Mouse (Mus musculus): Measurements from ENCODE around the gene Arhgef10l. TPM values are rescaled to one million over a fixed set of nuclear protein-coding genes. Genes with fewer than 3 reads are reported as not detected.

Gene Arhgef10l
- polyA plus RNA-seq, 1 experiment: not detected

- 37% methylated on average over 4 of the region's 4 CpGs for WGBS
- no peak overlapping the region for H3K27ac ChIP-seq (ENCODE audit: insufficient read depth, low read depth, low read length)
- peaks cover 30% of the 10 kb centered on the region for H3K4me1 ChIP-seq (ENCODE audit: control insufficient read depth, insufficient read depth, low read length)
- no peak for TF ChIP-seq POLR2A (IDR thresholded peaks at IDR 0.05; ENCODE audit: insufficient read depth, low read depth, low read length)
- no peak for TF ChIP-seq CTCF (IDR thresholded peaks at IDR 0.05; ENCODE audit: insufficient read depth, low read depth, low read length)
- H3K4me3 ChIP-seq (ENCODE audit: insufficient read depth, low read depth, low read length): no peak overlapping the region
These were observed 38.4 kb upstream of the Arhgef10l start for GRCm38 (mm10) chr4:140704166-140704565.

GRCm38 (mm10) chr4:140703636-140704035 is 37.8 kb upstream of the Arhgef10l start:
- no peak overlapping the region for H3K27ac ChIP-seq (ENCODE audit: insufficient read depth, low read depth, low read length)
- 20% methylated on average over 8 of the region's 8 CpGs for WGBS
- H3K4me3 ChIP-seq (ENCODE audit: insufficient read depth, low read depth, low read length): no peak overlapping the region
- peaks cover 30% of the 10 kb centered on the region for H3K4me1 ChIP-seq (ENCODE audit: control insufficient read depth, insufficient read depth, low read length)
- TF ChIP-seq CTCF (IDR thresholded peaks at IDR 0.05; ENCODE audit: insufficient read depth, low read depth, low read length) (no peak), POLR2A (IDR thresholded peaks at IDR 0.05; ENCODE audit: insufficient read depth, low read depth, low read length) (no peak)

- H3K27ac ChIP-seq (ENCODE audit: insufficient read depth, low read depth, low read length): no peak overlapping the region
- TF ChIP-seq CTCF (IDR thresholded peaks at IDR 0.05; ENCODE audit: insufficient read depth, low read depth, low read length): no peak
- no peak for TF ChIP-seq POLR2A (IDR thresholded peaks at IDR 0.05; ENCODE audit: insufficient read depth, low read depth, low read length)
- peak overlapping the region; percentile 90 for H3K4me3 ChIP-seq (ENCODE audit: insufficient read depth, low read depth, low read length)
- H3K4me1 ChIP-seq (ENCODE audit: control insufficient read depth, insufficient read depth, low read length): peaks cover 30% of the 10 kb centered on the region
- under 1% methylated on average over 56 of the region's 68 CpGs for WGBS
These were observed 37.0 kb upstream of the Arhgef10l start for GRCm38 (mm10) chr4:140702611-140703327.

GRCm38 (mm10) chr4:140701716-140702561 is 36.1 kb upstream of the Arhgef10l start:
- WGBS: 1% methylated on average over 83 of the region's 107 CpGs
- peaks cover 23% of the 10 kb centered on the region for H3K4me1 ChIP-seq (ENCODE audit: control insufficient read depth, insufficient read depth, low read length)
- no peak overlapping the region for H3K27ac ChIP-seq (ENCODE audit: insufficient read depth, low read depth, low read length)
- TF ChIP-seq CTCF (IDR thresholded peaks at IDR 0.05; ENCODE audit: insufficient read depth, low read depth, low read length): no peak
- H3K4me3 ChIP-seq (ENCODE audit: insufficient read depth, low read depth, low read length): peak overlapping the region; percentile 90

GRCm38 (mm10) chr4:140701049-140701715 is 35.4 kb upstream of the Arhgef10l start:
- TF ChIP-seq POLR2A (IDR thresholded peaks at IDR 0.05; ENCODE audit: insufficient read depth, low read depth, low read length) (peak; percentile 76), CTCF (IDR thresholded peaks at IDR 0.05; ENCODE audit: insufficient read depth, low read depth, low read length) (peak; percentile 42)
- H3K4me1 ChIP-seq (ENCODE audit: control insufficient read depth, insufficient read depth, low read length): peaks cover 23% of the 10 kb centered on the region
- H3K4me3 ChIP-seq (ENCODE audit: insufficient read depth, low read depth, low read length): peak overlapping the region; percentile 90
- peak overlapping the region; percentile 84 for H3K27ac ChIP-seq (ENCODE audit: insufficient read depth, low read depth, low read length)
- 4% methylated on average over 61 of the region's 61 CpGs for WGBS

GRCm38 (mm10) chr4:140700269-140701018 is 34.6 kb upstream of the Arhgef10l start, which contains the start of gene Rcc2:
Rcc2 (plus strand) TSS chr4:140700541.
- peaks cover 23% of the 10 kb centered on the region for H3K4me1 ChIP-seq (ENCODE audit: control insufficient read depth, insufficient read depth, low read length)
- peak within 1 kb of the TSS; percentile 90 for H3K4me3 ChIP-seq (ENCODE audit: insufficient read depth, low read depth, low read length)
- H3K27ac ChIP-seq (ENCODE audit: insufficient read depth, low read depth, low read length): peak within 1 kb of the TSS; percentile 84
- TF ChIP-seq POLR2A (IDR thresholded peaks at IDR 0.05; ENCODE audit: insufficient read depth, low read depth, low read length) (no peak), CTCF (IDR thresholded peaks at IDR 0.05; ENCODE audit: insufficient read depth, low read depth, low read length) (no peak)
- 11% methylated on average over 20 of the region's 20 CpGs for WGBS

GRCm38 (mm10) chr4:140699441-140700127 is 33.8 kb upstream of the Arhgef10l start:
- Histone ChIP-seq H3K4me3 (ENCODE audit: insufficient read depth, low read depth, low read length) (peak overlapping the region; percentile 26), H3K27ac (ENCODE audit: insufficient read depth, low read depth, low read length) (peak overlapping the region; percentile 34), H3K4me1 (ENCODE audit: control insufficient read depth, insufficient read depth, low read length) (peaks cover 23% of the 10 kb centered on the region)
- TF ChIP-seq POLR2A (IDR thresholded peaks at IDR 0.05; ENCODE audit: insufficient read depth, low read depth, low read length) (no peak), CTCF (IDR thresholded peaks at IDR 0.05; ENCODE audit: insufficient read depth, low read depth, low read length) (no peak)
- WGBS: 6% methylated on average over 29 of the region's 29 CpGs
